Mouse (Mus musculus) liver, embryonic 14.5 days (tissue): ENCODE measurements at regions not wholly inside any gene's neighbourhood (a gene's known extent, or its start where the extent isn't known, plus 50 kb on each side); places are given as distances from the start of the nearest gene placed in this dataset.
"Not testable (repeated sequence)": the region's sequence is repeated elsewhere in the genome, so short reads cannot be mapped to it uniquely, and the experiment has no call there.

Source experiments
- ATAC-seq: fragments of 200-750 bp; cut with Nextera tagmentation; 2 replicates; pipeline ENCODE4 v1.8.0; 2017; ENCODE audit warnings: moderate number of reproducible peaks, mild to moderate bottlenecking, moderate library complexity; ENCODE audit not compliant: insufficient read depth
- DNase-seq, 3 experiments: peaks; one replicate each; pipeline ENCODE4 v3.0.0-alpha.2; 2012 to 2013; ENCODE audit warnings: low read depth in 3 of 3, low spot score in 3 of 3
- H3K27ac ChIP-seq: fragments of 300-500 bp; sonication (generic); 2 replicates; pipeline ENCODE4 v1.5.1; 2014; ENCODE audit warnings: moderate library complexity, mild to moderate bottlenecking, control low read depth, inconsistent platforms
- H3K27me3 ChIP-seq: fragments of 300-500 bp; sonication (generic); 2 replicates; pipeline ENCODE4 v1.6.1; 2014; ENCODE audit warnings: mild to moderate bottlenecking, low read length, moderate library complexity; ENCODE audit not compliant: control insufficient read depth, insufficient read depth
- H3K36me3 ChIP-seq: fragments of 300-500 bp; sonication (generic); replicated peaks from 2 replicates; pipeline ENCODE4 v1.6.1; 2014; ENCODE audit warnings: low read depth; ENCODE audit not compliant: control insufficient read depth, insufficient read depth
- H3K4me1 ChIP-seq, 2 experiments: fragments of 200-500 bp in 1 of 2; fragments of 300-500 bp in 1 of 2; sonication (generic) in 1 of 2; replicated peaks; 2 replicates each; pipeline ENCODE4 v1.6.1; 2012 to 2014; ENCODE audit warnings: antibody characterized with exemption in 1 of 2, inconsistent platforms in 1 of 2, low read length in 1 of 2; ENCODE audit not compliant: control insufficient read depth in 2 of 2, insufficient read depth in 2 of 2
- H3K4me2 ChIP-seq: fragments of 300-500 bp; sonication (generic); 2 replicates; pipeline ENCODE4 v1.6.1; 2014; ENCODE audit warnings: low read depth, mild to moderate bottlenecking, control low read depth, moderate library complexity
- H3K4me3 ChIP-seq, 2 experiments: fragments of 200-500 bp in 1 of 2; fragments of 300-500 bp in 1 of 2; sonication (generic) in 1 of 2; 2 replicates each; pipeline ENCODE4 v1.5.1; 2012 to 2014; ENCODE audit warnings: low read depth in 2 of 2, low read length in 2 of 2, mild to moderate bottlenecking in 2 of 2, control low read depth in 1 of 2, inconsistent platforms in 1 of 2, moderate library complexity in 1 of 2; ENCODE audit not compliant: insufficient read depth in 1 of 2
- H3K9ac ChIP-seq: fragments of 300-500 bp; sonication (generic); replicated peaks from 2 replicates; pipeline ENCODE4 v1.6.1; 2014; ENCODE audit warnings: mild to moderate bottlenecking, control low read depth, moderate library complexity
- H3K9me3 ChIP-seq: fragments of 300-500 bp; sonication (generic); 2 replicates; pipeline ENCODE4 v1.6.1; 2016; ENCODE audit warnings: low read length, mixed read lengths; ENCODE audit not compliant: control insufficient read depth
- CTCF ChIP-seq: IDR thresholded peaks from 2 replicates; pipeline ENCODE4 v1.5.1; 2016; ENCODE audit warnings: antibody characterized with exemption, low read depth, control low read depth
- EP300 ChIP-seq: IDR thresholded peaks from 2 replicates; pipeline ENCODE4 v1.6.1; 2016; ENCODE audit warnings: antibody characterized with exemption, low read depth
- WGBS: fragments of 180-500 bp; shearing (Covaris S2); extraction: QIAGEN DNeasy Blood & Tissue Kit; methylation state at CpG from one replicate; pipeline ENCODE4 v1.1.7; 2014; ENCODE audit not compliant: insufficient replicate concordance; 5-methylcytosine and 5-hydroxymethylcytosine counted together

GRCm38 (mm10) chr2:17853500-17854011, 122.3 kb upstream of the Nebl start:
- no peaks in the 10 kb centered on the region for H3K36me3 ChIP-seq
- no peak overlapping the region for H3K9ac ChIP-seq
- H3K4me1 ChIP-seq = no peaks in the 10 kb centered on the region
- ATAC-seq (no peak), DNase-seq (no peak)
- H3K27ac ChIP-seq = no peak overlapping the region
- H3K27me3 ChIP-seq = no peaks in the 10 kb centered on the region
- no peaks in the 10 kb centered on the region for H3K9me3 ChIP-seq
- TF ChIP-seq CTCF = no peak
- no peak for TF ChIP-seq EP300
- H3K4me3 ChIP-seq = no peak overlapping the region
- no peak overlapping the region for H3K4me2 ChIP-seq
- 46% methylated on average over 11 of the region's 11 CpGs for WGBS

- WGBS = 33% methylated on average over 16 of the region's 16 CpGs
- H3K4me2 ChIP-seq = no peak overlapping the region
- ATAC-seq = no peak
Measured at GRCm38 (mm10) chr2:17852740-17853499, 121.7 kb upstream of the Nebl start.

GRCm38 (mm10) chr2:17850741-17851140, 119.5 kb upstream of the Nebl start:
- ATAC-seq (no peak), DNase-seq (no peak)
- 80% methylated on average over 4 of the region's 4 CpGs for WGBS
- H3K27me3 ChIP-seq = no peaks in the 10 kb centered on the region
- H3K4me3 ChIP-seq = no peak overlapping the region
- no peaks in the 10 kb centered on the region for H3K4me1 ChIP-seq
- no peaks in the 10 kb centered on the region for H3K9me3 ChIP-seq
- H3K27ac ChIP-seq = no peak overlapping the region
- H3K4me2 ChIP-seq = no peak overlapping the region
- TF ChIP-seq CTCF (no peak), EP300 (no peak)
- no peaks in the 10 kb centered on the region for H3K36me3 ChIP-seq
- H3K9ac ChIP-seq = no peak overlapping the region

More at GRCm38 (mm10) chr2:17852740-17853499, 121.7 kb upstream of the Nebl start:
- no peak overlapping the region for H3K27ac ChIP-seq
- H3K4me1 ChIP-seq = no peaks in the 10 kb centered on the region
- H3K9me3 ChIP-seq = no peaks in the 10 kb centered on the region
- DNase-seq = no peak
- H3K4me3 ChIP-seq = no peak overlapping the region
- H3K27me3 ChIP-seq = no peaks in the 10 kb centered on the region
- no peak overlapping the region for H3K9ac ChIP-seq
- TF ChIP-seq EP300 = no peak
- TF ChIP-seq CTCF = no peak
- H3K36me3 ChIP-seq = no peaks in the 10 kb centered on the region

GRCm38 (mm10) chr2:17849267-17849666, 118.0 kb upstream of the Nebl start:
- no peak overlapping the region for H3K4me3 ChIP-seq
- H3K27me3 ChIP-seq = no peaks in the 10 kb centered on the region
- TF ChIP-seq EP300 (no peak), CTCF (no peak)
- ATAC-seq (no peak), DNase-seq (no peak)
- WGBS = 18% methylated on average over 4 of the region's 4 CpGs
- no peaks in the 10 kb centered on the region for H3K36me3 ChIP-seq
- H3K9ac ChIP-seq = no peak overlapping the region
- H3K27ac ChIP-seq = no peak overlapping the region
- H3K9me3 ChIP-seq = no peaks in the 10 kb centered on the region
- H3K4me1 ChIP-seq = no peaks in the 10 kb centered on the region
- no peak overlapping the region for H3K4me2 ChIP-seq

- ATAC-seq, DNase-seq, H3K4me3 ChIP-seq, H3K27ac ChIP-seq, H3K36me3 ChIP-seq, H3K4me1 ChIP-seq, H3K4me2 ChIP-seq, H3K27me3 ChIP-seq, H3K9ac ChIP-seq, H3K9me3 ChIP-seq: not testable (repeated sequence)
- WGBS = 64% methylated on average over 4 of the region's 7 CpGs
Measured at GRCm38 (mm10) chr2:17845447-17846092, 114.3 kb upstream of the Nebl start.
